Mouse (Mus musculus) limb, embryonic 14.5 days (tissue): ENCODE data around the gene Prss22. TPM values are rescaled to one million over a fixed set of nuclear protein-coding genes. Genes with fewer than 3 reads are reported as not detected.
"Not testable (repeated sequence)": the region's sequence is repeated elsewhere in the genome, so short reads cannot be mapped to it uniquely, and the experiment has no call there.

Experiments
- ATAC-seq: fragments of 200-750 bp; cut with Nextera tagmentation; 2 replicates; pipeline ENCODE4 v1.8.0; 2017; ENCODE audit warnings: low read depth, moderate number of reproducible peaks, moderate TSS enrichment; ENCODE audit not compliant: low FRiP score
- DNase-seq: peaks from one replicate; pipeline ENCODE4 v3.0.0-alpha.2; 2015; ENCODE audit warnings: low spot score
- H3K27ac ChIP-seq: fragments of 300-500 bp; sonication (generic); replicated peaks from 2 replicates; pipeline ENCODE4 v1.5.1; 2014; ENCODE audit warnings: low read depth, mild to moderate bottlenecking, low read length, moderate library complexity, mixed read lengths
- H3K27me3 ChIP-seq: fragments of 300-500 bp; sonication (generic); 2 replicates; pipeline ENCODE4 v1.6.1; 2014; ENCODE audit warnings: low read length, mixed read lengths; ENCODE audit not compliant: control insufficient read depth, insufficient read depth
- H3K36me3 ChIP-seq: fragments of 300-500 bp; sonication (generic); 2 replicates; pipeline ENCODE4 v1.6.1; 2014; ENCODE audit warnings: mild to moderate bottlenecking, low read length, moderate library complexity, mixed read lengths; ENCODE audit not compliant: control insufficient read depth, insufficient read depth
- H3K4me1 ChIP-seq: fragments of 300-500 bp; sonication (generic); 2 replicates; pipeline ENCODE4 v1.6.1; 2014; ENCODE audit warnings: antibody characterized with exemption, low read length, mixed read lengths; ENCODE audit not compliant: control insufficient read depth, insufficient read depth
- H3K4me2 ChIP-seq: fragments of 300-500 bp; sonication (generic); replicated peaks from 2 replicates; pipeline ENCODE4 v1.6.1; 2014; ENCODE audit warnings: low read depth, mild to moderate bottlenecking, low read length, moderate library complexity; ENCODE audit not compliant: severe bottlenecking
- H3K4me3 ChIP-seq: fragments of 300-500 bp; sonication (generic); replicated peaks from 2 replicates; pipeline ENCODE4 v1.5.1; 2014; ENCODE audit warnings: low read length
- H3K9ac ChIP-seq: fragments of 300-500 bp; sonication (generic); 2 replicates; pipeline ENCODE4 v1.6.1; 2014; ENCODE audit warnings: mild to moderate bottlenecking, low read depth, low read length, moderate library complexity; ENCODE audit not compliant: severe bottlenecking
- H3K9me3 ChIP-seq: fragments of 300-500 bp; sonication (generic); 2 replicates; pipeline ENCODE4 v1.6.1; 2016; ENCODE audit warnings: low read length; ENCODE audit not compliant: control insufficient read depth
- POLR2A ChIP-seq: fragments of 200-500 bp; IDR thresholded peaks from 2 replicates; pipeline ENCODE4 v1.8.0; 2012; ENCODE audit warnings: inconsistent platforms, mild to moderate bottlenecking, moderate library complexity, borderline replicate concordance; ENCODE audit not compliant: insufficient read depth, insufficient read length; ENCODE audit errors: extremely low read depth
- WGBS: fragments of 180-500 bp; shearing (Covaris S2); extraction: QIAGEN DNeasy Blood & Tissue Kit; methylation state at CpG from one replicate; pipeline ENCODE4 v1.1.7; 2014; 5-methylcytosine and 5-hydroxymethylcytosine counted together
- microRNA-seq: library from miRNA; unstranded; fragments of <30 nt; microRNA quantifications from one replicate; pipeline ENCODE4, GENCODE M21; 2016
- polyA plus RNA-seq, 2 experiments: library from polyadenylated mRNA; depleted of rRNA in 1 of 2; stranded (reverse) in 1 of 2; unstranded in 1 of 2; fragments of >200 nt; fragmentation: Nextera tagmentation in 1 of 2; extraction: Ambion mirVana in 1 of 2; gene quantifications; 2 replicates each; pipeline versions ENCODE4 v1.2.1 to v1.2.3; 2012 to 2014

Gene Prss22
- polyA plus RNA-seq, 2 experiments, result 0.51 to 0.54 TPM

GRCm38 (mm10) chr17:23955174-23955573 is 42.7 kb downstream of the Prss22 start, which contains the start of gene Sbpl:
Gene Sbpl (minus strand): TSS chr17:23955274.
- H3K4me1 ChIP-seq, result no peaks in the 10 kb centered on the region
- ATAC-seq, result no peak
- TF ChIP-seq POLR2A, result no peak

GRCm38 (mm10) chr17:23950828-23951227 is 47.1 kb downstream of the Prss22 start:
- WGBS, result 81% methylated on average over 4 of the region's 4 CpGs
- DNase-seq, result not testable (repeated sequence)

More at GRCm38 (mm10) chr17:23955174-23955573, 42.7 kb downstream of the Prss22 start, which contains the start of gene Sbpl:
- Histone ChIP-seq H3K36me3 (no peaks in the 10 kb centered on the region), H3K4me3 (no peak within 1 kb of the TSS), H3K27ac (no peak within 1 kb of the TSS), H3K4me2 (no peak within 1 kb of the TSS), H3K27me3 (no peaks in the 10 kb centered on the region), H3K9me3 (no peaks in the 10 kb centered on the region), H3K9ac (no peak within 1 kb of the TSS)
- 78% methylated on average over 5 of the region's 5 CpGs for WGBS
- DNase-seq, result no peak

GRCm38 (mm10) chr17:23949068-23949467 is 48.8 kb downstream of the Prss22 start:
- H3K4me2 ChIP-seq, result no peak overlapping the region
- no peak for ATAC-seq
- H3K27me3 ChIP-seq, result no peaks in the 10 kb centered on the region
- H3K9ac ChIP-seq, result no peak overlapping the region
- no peaks in the 10 kb centered on the region for H3K36me3 ChIP-seq
- no peak for DNase-seq
- TF ChIP-seq POLR2A, result no peak
- WGBS, result 82% methylated on average over 2 of the region's 2 CpGs
- no peak overlapping the region for H3K4me3 ChIP-seq
- H3K27ac ChIP-seq, result no peak overlapping the region
- no peaks in the 10 kb centered on the region for H3K4me1 ChIP-seq
- no peaks in the 10 kb centered on the region for H3K9me3 ChIP-seq

More at GRCm38 (mm10) chr17:23950828-23951227, 47.1 kb downstream of the Prss22 start:
- ATAC-seq, H3K4me2 ChIP-seq, H3K27ac ChIP-seq, H3K36me3 ChIP-seq, H3K4me3 ChIP-seq, H3K9ac ChIP-seq, H3K4me1 ChIP-seq, H3K27me3 ChIP-seq, H3K9me3 ChIP-seq: not testable (repeated sequence)

GRCm38 (mm10) chr17:23947486-23947885 is 50.4 kb downstream of the Prss22 start:
- H3K27ac ChIP-seq, H3K36me3 ChIP-seq, H3K4me3 ChIP-seq, H3K27me3 ChIP-seq, H3K9me3 ChIP-seq, ATAC-seq, H3K4me1 ChIP-seq, DNase-seq, H3K4me2 ChIP-seq, H3K9ac ChIP-seq: not testable (repeated sequence)
- 67% methylated on average over 4 of the region's 4 CpGs for WGBS

Small RNA genes lying within 50 kb of the gene (microRNA-seq; reads per million reads assigned to microRNA genes)
- not detected for gene Gm27700

Other genes with a start within 250 kb of the Prss22 start
- 47.1 and 58.5 TPM in 2 replicates for gene Flywch1, start 226.5 kb downstream of the Prss22 start, polyA plus RNA-seq (2012; rRNA removed)
- 66.2 and 74.8 TPM in 2 replicates for gene Flywch1, start 226.5 kb downstream of the Prss22 start, polyA plus RNA-seq (2014; fragmentation: Nextera tagmentation; extraction: Ambion mirVana)
- gene Flywch2, start 212.0 kb downstream of the Prss22 start, polyA plus RNA-seq (2012; rRNA removed), result 46.3 and 50.8 TPM in 2 replicates
- 41.2 and 47.5 TPM in 2 replicates for gene Flywch2, start 212.0 kb downstream of the Prss22 start, polyA plus RNA-seq (2014; fragmentation: Nextera tagmentation; extraction: Ambion mirVana)
- 654 and 850 TPM in 2 replicates for gene Srrm2, start 207.6 kb downstream of the Prss22 start, polyA plus RNA-seq (2012; rRNA removed)
- gene Srrm2, start 207.6 kb downstream of the Prss22 start, polyA plus RNA-seq (2014; fragmentation: Nextera tagmentation; extraction: Ambion mirVana), result 406 and 466 TPM in 2 replicates
- gene Elob, start 169.0 kb downstream of the Prss22 start, polyA plus RNA-seq (2012; rRNA removed), result 739 and 935 TPM in 2 replicates
- 1,204 and 1,221 TPM in 2 replicates for gene Elob, start 169.0 kb downstream of the Prss22 start, polyA plus RNA-seq (2014; fragmentation: Nextera tagmentation; extraction: Ambion mirVana)
- gene Prss33, start 162.0 kb downstream of the Prss22 start, polyA plus RNA-seq (2012; rRNA removed), result 0.12 and 0.14 TPM in 2 replicates
- gene Prss33, start 162.0 kb downstream of the Prss22 start, polyA plus RNA-seq (2014; fragmentation: Nextera tagmentation; extraction: Ambion mirVana), result not detected in 2 replicates
- 0.06 TPM in 1 of 2 replicates, not detected in the other for gene Prss32, start 154.2 kb downstream of the Prss22 start, polyA plus RNA-seq (2012; rRNA removed)
- gene Prss32, start 154.2 kb downstream of the Prss22 start, polyA plus RNA-seq (2014; fragmentation: Nextera tagmentation; extraction: Ambion mirVana), result not detected in 2 replicates
- gene Prss41, start 153.9 kb downstream of the Prss22 start, polyA plus RNA-seq (2012; rRNA removed), result 1.6 and 2.1 TPM in 2 replicates
- gene Prss41, start 153.9 kb downstream of the Prss22 start, polyA plus RNA-seq (2014; fragmentation: Nextera tagmentation; extraction: Ambion mirVana), result 0.28 and 0.78 TPM in 2 replicates
- not detected in 2 replicates for gene Prss21, start 130.0 kb downstream of the Prss22 start, polyA plus RNA-seq (2012; rRNA removed)
- gene Prss21, start 130.0 kb downstream of the Prss22 start, polyA plus RNA-seq (2014; fragmentation: Nextera tagmentation; extraction: Ambion mirVana), result not detected in 2 replicates
- gene Dcpp1, start 117.2 kb downstream of the Prss22 start, polyA plus RNA-seq (2012; rRNA removed), result not detected in 2 replicates
- not detected in 2 replicates for gene Dcpp1, start 117.2 kb downstream of the Prss22 start, polyA plus RNA-seq (2014; fragmentation: Nextera tagmentation; extraction: Ambion mirVana)
- not detected in 2 replicates for gene Dcpp2, start 117.2 kb downstream of the Prss22 start, polyA plus RNA-seq (2012; rRNA removed)
- not detected in 2 replicates for gene Dcpp2, start 117.2 kb downstream of the Prss22 start, polyA plus RNA-seq (2014; fragmentation: Nextera tagmentation; extraction: Ambion mirVana)
- not detected in 2 replicates for gene Dcpp3, start 80.6 kb downstream of the Prss22 start, polyA plus RNA-seq (2012; rRNA removed)
- not detected in 2 replicates for gene Dcpp3, start 80.6 kb downstream of the Prss22 start, polyA plus RNA-seq (2014; fragmentation: Nextera tagmentation; extraction: Ambion mirVana)
- gene Sbp, start 56.4 kb downstream of the Prss22 start, polyA plus RNA-seq (2012; rRNA removed), result not detected in 2 replicates
- gene Sbp, start 56.4 kb downstream of the Prss22 start, polyA plus RNA-seq (2014; fragmentation: Nextera tagmentation; extraction: Ambion mirVana), result not detected in 2 replicates
- gene Sbpl, start 42.8 kb downstream of the Prss22 start, polyA plus RNA-seq (2012; rRNA removed), result 0.24 TPM in 1 of 2 replicates, not detected in the other
- gene Sbpl, start 42.8 kb downstream of the Prss22 start, polyA plus RNA-seq (2014; fragmentation: Nextera tagmentation; extraction: Ambion mirVana), result not detected in 2 replicates
- 0.06 TPM in 1 of 2 replicates, not detected in the other for gene Prss30, start 17.5 kb downstream of the Prss22 start, polyA plus RNA-seq (2012; rRNA removed)
- gene Prss30, start 17.5 kb downstream of the Prss22 start, polyA plus RNA-seq (2014; fragmentation: Nextera tagmentation; extraction: Ambion mirVana), result not detected in 2 replicates
- gene Prss27, start 40.0 kb upstream of the Prss22 start, polyA plus RNA-seq (2012; rRNA removed), result 0.82 and 1.4 TPM in 2 replicates
- 1.5 TPM in 2 replicates for gene Prss27, start 40.0 kb upstream of the Prss22 start, polyA plus RNA-seq (2014; fragmentation: Nextera tagmentation; extraction: Ambion mirVana)
- 60.2 and 72.4 TPM in 2 replicates for gene Kctd5, start 75.4 kb upstream of the Prss22 start, polyA plus RNA-seq (2012; rRNA removed)
- 57.8 and 63.5 TPM in 2 replicates for gene Kctd5, start 75.4 kb upstream of the Prss22 start, polyA plus RNA-seq (2014; fragmentation: Nextera tagmentation; extraction: Ambion mirVana)
- gene Pdpk1, start 152.8 kb upstream of the Prss22 start, polyA plus RNA-seq (2012; rRNA removed), result 18.7 and 21.6 TPM in 2 replicates
- 36.7 and 39.9 TPM in 2 replicates for gene Pdpk1, start 152.8 kb upstream of the Prss22 start, polyA plus RNA-seq (2014; fragmentation: Nextera tagmentation; extraction: Ambion mirVana)
- gene Amdhd2, start 165.7 kb upstream of the Prss22 start, polyA plus RNA-seq (2012; rRNA removed), result 31.2 and 39.6 TPM in 2 replicates
- 27.4 and 32.6 TPM in 2 replicates for gene Amdhd2, start 165.7 kb upstream of the Prss22 start, polyA plus RNA-seq (2014; fragmentation: Nextera tagmentation; extraction: Ambion mirVana)
- gene Atp6v0c, start 171.6 kb upstream of the Prss22 start, polyA plus RNA-seq (2012; rRNA removed), result 487 and 720 TPM in 2 replicates
- 511 and 522 TPM in 2 replicates for gene Atp6v0c, start 171.6 kb upstream of the Prss22 start, polyA plus RNA-seq (2014; fragmentation: Nextera tagmentation; extraction: Ambion mirVana)
- 31.9 and 52.5 TPM in 2 replicates for gene Tbc1d24, start 207.5 kb upstream of the Prss22 start, polyA plus RNA-seq (2012; rRNA removed)
- gene Tbc1d24, start 207.5 kb upstream of the Prss22 start, polyA plus RNA-seq (2014; fragmentation: Nextera tagmentation; extraction: Ambion mirVana), result 6.3 and 8.0 TPM in 2 replicates
- gene Ntn3, start 211.4 kb upstream of the Prss22 start, polyA plus RNA-seq (2012; rRNA removed), result 32.6 and 42.5 TPM in 2 replicates
- 14.5 and 19.8 TPM in 2 replicates for gene Ntn3, start 211.4 kb upstream of the Prss22 start, polyA plus RNA-seq (2014; fragmentation: Nextera tagmentation; extraction: Ambion mirVana)
- gene Tedc2, start 222.8 kb upstream of the Prss22 start, polyA plus RNA-seq (2012; rRNA removed), result 35.4 and 39.2 TPM in 2 replicates
- gene Tedc2, start 222.8 kb upstream of the Prss22 start, polyA plus RNA-seq (2014; fragmentation: Nextera tagmentation; extraction: Ambion mirVana), result 10.2 and 12.2 TPM in 2 replicates